Mouse (Mus musculus) MEL (cell line): ENCODE results near the gene D6Ertd527e.

Experiments
- CTCF ChIP-seq, 3 experiments: IDR thresholded peaks in 2 of 3; conservative IDR thresholded peaks in 1 of 3; 2 replicates each; pipeline ENCODE4 v1.5.1; 2011 to 2012; ENCODE audit warnings: low read length in 3 of 3, low read depth in 2 of 3, mild to moderate bottlenecking in 2 of 3, improper control_type of control experiment in 1 of 3, inconsistent platforms in 1 of 3, mixed read lengths in 1 of 3, moderate library complexity in 1 of 3; ENCODE audit not compliant: control insufficient read depth in 1 of 3, insufficient read depth in 1 of 3, poor library complexity in 1 of 3, severe bottlenecking in 1 of 3
- ELF1 ChIP-seq: IDR thresholded peaks from 2 replicates; pipeline ENCODE4 v1.6.1; 2014; ENCODE audit warnings: low read depth, mild to moderate bottlenecking, inconsistent platforms, low read length, improper control_type of control experiment, moderate library complexity
- GATA1 ChIP-seq: IDR thresholded peaks from 2 replicates; pipeline ENCODE4 v1.6.1; 2011; ENCODE audit warnings: low read depth, low read length, improper control_type of control experiment
- KAT2A ChIP-seq: conservative IDR thresholded peaks from 2 replicates; pipeline ENCODE4 v1.6.1; 2012; ENCODE audit warnings: low read depth, low read length, improper control_type of control experiment, inconsistent platforms
- POLR2A ChIP-seq, 2 experiments: IDR thresholded peaks; 2 replicates each; pipeline ENCODE4 v1.6.1; 2011 to 2012; ENCODE audit warnings: low read length in 2 of 2, mild to moderate bottlenecking in 2 of 2, control low read depth in 1 of 2, improper control_type of control experiment in 1 of 2, low read depth in 1 of 2, moderate library complexity in 1 of 2; ENCODE audit not compliant: control insufficient read depth in 1 of 2, insufficient read depth in 1 of 2, poor library complexity in 1 of 2
- POLR2AphosphoS2 ChIP-seq: IDR thresholded peaks from 2 replicates; pipeline ENCODE4 v1.6.1; 2011; ENCODE audit warnings: low read length, improper control_type of control experiment
- POLR2AphosphoS5 ChIP-seq: IDR thresholded peaks from 2 replicates; pipeline ENCODE4 v1.6.1; 2012; ENCODE audit warnings: low read depth, borderline replicate concordance, mild to moderate bottlenecking, inconsistent platforms, low read length, moderate library complexity, mixed read lengths
- TCF12 ChIP-seq: IDR thresholded peaks from 2 replicates; pipeline ENCODE4 v1.6.1; 2014; ENCODE audit warnings: low read depth, mild to moderate bottlenecking, inconsistent platforms, low read length, improper control_type of control experiment, moderate library complexity

DNA sequence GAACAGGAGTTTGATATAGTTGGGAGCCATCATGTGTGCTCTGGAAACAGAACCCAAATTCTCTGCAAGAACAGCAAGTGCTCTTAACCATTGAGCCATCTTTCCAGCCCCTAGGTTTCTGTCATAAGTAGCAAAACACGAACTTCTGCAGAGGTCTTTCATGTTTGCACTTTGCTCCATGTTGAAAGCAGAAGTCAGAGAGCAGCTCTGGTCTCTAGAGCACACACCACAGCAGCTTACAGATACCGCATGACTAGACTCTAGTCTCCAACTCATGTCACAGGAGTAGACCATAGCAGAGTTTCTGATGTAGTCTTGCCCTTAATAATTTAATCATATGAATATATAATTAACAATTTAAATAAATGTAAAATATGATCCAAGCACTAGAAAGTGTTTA, 36.3 kb upstream of the D6Ertd527e start:
- no peak for TF ChIP-seq POLR2A (IDR thresholded peaks at IDR 0.05; ENCODE audit: control insufficient read depth in 1 of 2, insufficient read depth in 1 of 2, low read depth in 1 of 2, low read length in 2 of 2, poor library complexity in 1 of 2)
- TF ChIP-seq CTCF (IDR thresholded peaks at IDR 0.05 in 2 of 3, conservative IDR thresholded peaks at IDR 0.05 in 1 of 3; ENCODE audit: control insufficient read depth in 1 of 3, insufficient read depth in 1 of 3, low read depth in 2 of 3, low read length in 3 of 3, poor library complexity in 1 of 3, severe bottlenecking in 1 of 3): no peak
- no peak for TF ChIP-seq POLR2AphosphoS2
- TF ChIP-seq KAT2A: no peak
- TF ChIP-seq GATA1: no peak
- no peak for TF ChIP-seq POLR2AphosphoS5
- no peak for TF ChIP-seq ELF1
- no peak for TF ChIP-seq TCF12
